Mouse (Mus musculus) hindbrain, embryonic 14.5 days (tissue): Measurements from ENCODE around the gene Pacrg. TPM values are rescaled to one million over a fixed set of nuclear protein-coding genes. Genes with fewer than 3 reads are reported as not detected.

Experiments used
- ATAC-seq: fragments of 200-750 bp; cut with Nextera tagmentation; 2 replicates; pipeline ENCODE4 v1.8.0; 2017; ENCODE audit warnings: moderate number of reproducible peaks, mild to moderate bottlenecking, moderate TSS enrichment, moderate library complexity; ENCODE audit not compliant: low FRiP score
- DNase-seq: peaks from one replicate; pipeline ENCODE4 v3.0.0-alpha.2; 2015; ENCODE audit warnings: low spot score
- H3K27ac ChIP-seq: fragments of 300-500 bp; sonication (generic); 2 replicates; pipeline ENCODE4 v1.5.1; 2014; ENCODE audit warnings: mild to moderate bottlenecking, moderate library complexity
- H3K27me3 ChIP-seq: fragments of 300-500 bp; sonication (generic); 2 replicates; pipeline ENCODE4 v1.6.1; 2014; ENCODE audit warnings: mild to moderate bottlenecking, low read length, mixed read lengths; ENCODE audit not compliant: control insufficient read depth, insufficient read depth
- H3K36me3 ChIP-seq: fragments of 300-500 bp; sonication (generic); replicated peaks from 2 replicates; pipeline ENCODE4 v1.6.1; 2014; ENCODE audit not compliant: control insufficient read depth, insufficient read depth
- H3K4me1 ChIP-seq: fragments of 300-500 bp; sonication (generic); replicated peaks from 2 replicates; pipeline ENCODE4 v1.6.1; 2014; ENCODE audit warnings: antibody characterized with exemption, low read length, mixed read lengths; ENCODE audit not compliant: control insufficient read depth, insufficient read depth
- H3K4me2 ChIP-seq: fragments of 300-500 bp; sonication (generic); replicated peaks from 2 replicates; pipeline ENCODE4 v1.6.1; 2014; ENCODE audit warnings: mild to moderate bottlenecking, moderate library complexity
- H3K4me3 ChIP-seq: fragments of 300-500 bp; sonication (generic); replicated peaks from 2 replicates; pipeline ENCODE4 v1.5.1; 2014; ENCODE audit warnings: mild to moderate bottlenecking, low read length
- H3K9ac ChIP-seq: fragments of 300-500 bp; sonication (generic); 2 replicates; pipeline ENCODE4 v1.6.1; 2014
- H3K9me3 ChIP-seq: fragments of 300-500 bp; sonication (generic); 2 replicates; pipeline ENCODE4 v1.6.1; 2016; ENCODE audit warnings: low read length; ENCODE audit not compliant: control insufficient read depth
- WGBS: fragments of 180-500 bp; shearing (Covaris S2); extraction: QIAGEN DNeasy Blood & Tissue Kit; methylation state at CpG from one replicate; pipeline ENCODE4 v1.1.7; 2014; 5-methylcytosine and 5-hydroxymethylcytosine counted together
- polyA plus RNA-seq: library from polyadenylated mRNA; unstranded; fragments of >200 nt; fragmentation: Nextera tagmentation; extraction: Ambion mirVana; gene quantifications from 2 replicates; pipeline ENCODE4 v1.2.1, GENCODE M21; 2014

Gene Pacrg
- polyA plus RNA-seq, 1 experiment from 2014 or later: 21.9 TPM

DNA sequence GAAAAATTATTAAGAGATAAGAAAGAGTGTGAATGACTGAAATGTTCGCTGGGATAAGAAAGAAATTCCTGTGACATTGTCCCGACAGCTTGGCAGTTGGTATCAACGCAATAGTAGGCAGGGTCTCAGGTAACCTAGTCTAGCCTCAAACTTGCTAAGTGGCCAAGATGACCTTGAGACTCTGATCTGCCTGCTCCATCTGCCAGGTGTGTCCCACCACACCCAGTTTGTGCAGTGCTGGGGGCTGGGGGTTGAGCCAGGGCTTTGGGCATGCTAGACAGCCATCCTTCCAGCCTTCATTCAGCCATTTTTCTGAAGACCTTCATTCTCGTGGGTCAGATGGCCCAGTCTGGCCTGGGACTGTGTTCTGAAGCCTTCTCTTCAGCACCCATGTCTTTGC is 473.5 kb downstream of the Pacrg start:
- DNase-seq (no peak), ATAC-seq (no peak)
- no peaks in the 10 kb centered on the region for H3K27me3 ChIP-seq
- no peak overlapping the region for H3K4me2 ChIP-seq
- WGBS: 84% methylated on average over 4 of the region's 4 CpGs
- no peak overlapping the region for H3K4me3 ChIP-seq
- no peaks in the 10 kb centered on the region for H3K9me3 ChIP-seq
- H3K9ac ChIP-seq: no peak overlapping the region
- no peak overlapping the region for H3K27ac ChIP-seq
- H3K36me3 ChIP-seq: no peaks in the 10 kb centered on the region
- H3K4me1 ChIP-seq: no peaks in the 10 kb centered on the region

DNA sequence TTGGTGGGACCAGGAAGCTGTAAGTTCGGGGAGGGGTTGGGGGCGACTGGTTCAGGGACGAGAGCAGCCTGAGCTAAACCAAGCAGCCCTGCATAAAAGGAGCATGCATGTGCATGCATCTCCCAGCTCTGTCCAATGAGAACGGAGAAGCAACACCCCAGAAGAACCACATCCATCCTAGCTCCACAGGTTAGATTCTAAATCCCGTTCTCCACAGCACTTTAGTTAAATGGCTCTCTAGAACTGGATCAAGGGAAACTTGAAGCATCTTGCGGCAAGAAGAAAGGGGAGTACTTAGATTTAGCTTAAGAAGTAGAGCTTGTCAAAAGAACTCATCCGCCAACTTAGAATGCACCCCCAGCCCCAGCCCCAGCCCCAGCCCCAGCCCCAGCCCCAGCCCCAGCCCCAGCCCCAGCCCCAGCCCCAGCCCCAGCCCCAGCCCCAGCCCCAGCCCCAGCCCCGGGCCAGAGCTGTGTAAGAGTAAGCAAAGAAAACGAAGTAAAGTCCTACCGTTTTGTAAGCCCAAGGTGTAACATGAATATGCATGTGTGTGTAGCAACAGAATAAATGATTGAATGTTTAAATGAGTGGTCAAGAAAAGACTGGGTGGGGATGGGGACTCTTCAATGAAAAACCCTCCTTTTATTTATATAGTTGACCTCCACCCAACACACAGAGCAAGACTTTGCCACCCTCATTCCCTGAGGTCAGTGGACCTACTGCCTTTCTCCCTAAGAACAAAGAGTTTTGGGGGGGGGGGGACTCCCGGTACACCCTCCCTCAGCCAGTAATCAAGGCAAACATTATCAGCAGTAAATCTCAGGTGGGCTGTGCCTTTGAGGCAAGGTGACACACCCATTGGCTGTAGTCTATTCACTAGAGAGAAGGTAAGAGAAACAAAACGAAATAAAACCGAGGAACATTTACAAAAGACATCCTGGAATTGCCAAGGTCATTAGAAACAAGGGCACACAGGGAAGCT is 474.3 kb downstream of the Pacrg start:
- WGBS: 73% methylated on average over 13 of the region's 13 CpGs
- ATAC-seq: no peak

DNA sequence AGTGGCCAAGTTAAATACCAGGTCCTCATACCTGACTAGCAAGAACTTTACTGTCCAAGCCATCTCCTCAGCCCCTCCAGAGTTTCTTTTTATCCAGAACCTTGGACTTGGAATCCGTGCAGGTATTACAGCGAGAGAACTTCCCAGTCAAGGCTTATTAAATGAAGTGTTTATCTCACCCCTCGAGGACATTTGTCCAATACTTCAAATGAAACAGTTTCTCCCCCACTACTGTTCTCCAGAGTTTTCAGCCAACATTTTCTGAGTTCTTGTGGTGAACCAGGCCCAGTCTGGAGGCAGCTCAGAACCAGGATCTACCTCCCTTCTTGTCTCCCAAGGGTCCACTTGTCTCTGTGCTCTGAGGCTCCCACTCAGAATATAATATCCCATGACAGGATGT is 477.0 kb downstream of the Pacrg start:
- no peaks in the 10 kb centered on the region for H3K9me3 ChIP-seq
- H3K4me1 ChIP-seq: no peaks in the 10 kb centered on the region
- no peak overlapping the region for H3K9ac ChIP-seq
- H3K4me3 ChIP-seq: no peak overlapping the region
- H3K4me2 ChIP-seq: no peak overlapping the region
- no peaks in the 10 kb centered on the region for H3K36me3 ChIP-seq
- no peaks in the 10 kb centered on the region for H3K27me3 ChIP-seq
- DNase-seq (no peak), ATAC-seq (no peak)
- H3K27ac ChIP-seq: no peak overlapping the region
- 91% methylated on average over 3 of the region's 3 CpGs for WGBS

More for the DNA sequence above, 474.3 kb downstream of the Pacrg start:
- no peak overlapping the region for H3K4me3 ChIP-seq
- H3K27me3 ChIP-seq: no peaks in the 10 kb centered on the region
- H3K36me3 ChIP-seq: no peaks in the 10 kb centered on the region
- DNase-seq: no peak
- no peak overlapping the region for H3K4me2 ChIP-seq
- no peak overlapping the region for H3K27ac ChIP-seq
- no peaks in the 10 kb centered on the region for H3K4me1 ChIP-seq
- H3K9me3 ChIP-seq: no peaks in the 10 kb centered on the region
- H3K9ac ChIP-seq: no peak overlapping the region

DNA sequence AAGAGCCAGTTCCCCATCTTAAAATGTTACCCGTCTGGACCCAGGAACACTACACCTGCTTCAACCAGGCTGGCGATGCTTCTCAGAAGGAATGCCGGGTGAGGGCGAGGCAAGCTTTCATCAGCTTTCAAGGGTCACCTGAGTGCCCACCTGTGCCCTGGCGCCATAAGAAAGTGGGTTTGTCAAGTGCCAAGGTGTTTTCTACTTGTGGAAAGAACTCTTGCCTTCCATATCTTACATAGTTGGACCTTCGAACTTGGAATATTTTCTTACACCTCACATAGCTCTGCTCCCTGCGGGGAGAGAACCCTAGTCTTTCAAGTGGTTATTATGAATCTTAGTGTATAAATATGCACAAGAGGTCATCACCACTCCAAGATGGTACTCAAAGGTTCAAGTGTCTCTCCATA is 478.2 kb downstream of the Pacrg start:
- Histone ChIP-seq H3K4me1 (peaks cover 4% of the 10 kb centered on the region; the same call in 1 of the 2 replicates), H3K9ac (no peak overlapping the region), H3K4me3 (no peak overlapping the region), H3K4me2 (no peak overlapping the region), H3K27me3 (no peaks in the 10 kb centered on the region), H3K36me3 (no peaks in the 10 kb centered on the region), H3K9me3 (no peaks in the 10 kb centered on the region), H3K27ac (no peak overlapping the region)
- DNase-seq (no peak), ATAC-seq (no peak)
- WGBS: 94% methylated on average over 7 of the region's 7 CpGs

DNA sequence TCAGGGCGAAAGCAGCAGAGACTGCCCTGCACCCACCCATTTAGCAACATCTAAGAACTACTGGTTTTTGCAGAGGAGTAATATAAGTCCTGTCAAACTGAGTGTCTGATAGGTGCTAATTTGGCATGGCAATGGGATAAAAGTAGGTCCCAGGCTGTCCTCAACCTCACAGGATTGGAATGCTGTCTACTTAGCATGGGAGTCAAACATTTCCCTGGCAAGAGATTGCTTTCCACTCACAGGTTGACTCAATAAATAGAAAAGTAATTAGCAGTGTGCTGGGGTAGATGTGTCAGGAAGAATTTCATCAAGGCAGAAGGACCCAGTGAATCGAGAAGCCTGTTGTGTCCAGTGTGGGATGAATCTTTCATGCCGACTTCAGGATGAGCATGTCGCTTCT is 479.4 kb downstream of the Pacrg start:
- 68% methylated on average over 4 of the region's 4 CpGs for WGBS
- H3K9me3 ChIP-seq: no peaks in the 10 kb centered on the region
- peaks cover 4% of the 10 kb centered on the region; the same call in 1 of the 2 replicates for H3K4me1 ChIP-seq
- DNase-seq: no peak
- H3K36me3 ChIP-seq: no peaks in the 10 kb centered on the region
- no peak overlapping the region for H3K4me3 ChIP-seq
- no peak overlapping the region for H3K27ac ChIP-seq
- no peak overlapping the region for H3K9ac ChIP-seq
- ATAC-seq: no peak
- no peak overlapping the region for H3K4me2 ChIP-seq
- H3K27me3 ChIP-seq: no peaks in the 10 kb centered on the region

DNA sequence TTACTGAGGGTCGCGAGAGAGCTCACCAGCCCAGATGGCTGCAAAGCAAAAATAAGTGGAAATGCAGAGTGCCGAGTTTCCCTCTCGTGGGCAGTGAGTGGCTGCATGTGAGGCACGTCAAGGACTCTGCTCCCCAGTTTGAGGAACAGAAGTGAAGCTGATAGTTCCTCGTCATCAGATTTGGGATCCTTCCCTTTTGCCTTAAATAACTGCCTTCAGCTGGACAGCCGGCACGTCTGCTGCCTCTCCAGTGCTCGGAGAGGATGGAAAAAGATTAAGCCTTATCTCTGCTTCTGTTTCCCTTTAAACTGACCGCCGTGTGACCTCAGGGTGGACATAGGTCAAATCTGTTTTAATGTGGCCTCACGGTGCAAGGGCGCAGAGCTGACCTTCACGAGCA is 480.6 kb downstream of the Pacrg start:
- Histone ChIP-seq H3K4me3 (no peak overlapping the region), H3K9ac (no peak overlapping the region), H3K36me3 (no peaks in the 10 kb centered on the region), H3K27ac (no peak overlapping the region), H3K4me2 (no peak overlapping the region), H3K9me3 (no peaks in the 10 kb centered on the region), H3K4me1 (peaks cover 4% of the 10 kb centered on the region; the same call in 1 of the 2 replicates), H3K27me3 (no peaks in the 10 kb centered on the region)
- no peak for ATAC-seq
- 86% methylated on average over 14 of the region's 14 CpGs for WGBS
- no peak for DNase-seq

DNA sequence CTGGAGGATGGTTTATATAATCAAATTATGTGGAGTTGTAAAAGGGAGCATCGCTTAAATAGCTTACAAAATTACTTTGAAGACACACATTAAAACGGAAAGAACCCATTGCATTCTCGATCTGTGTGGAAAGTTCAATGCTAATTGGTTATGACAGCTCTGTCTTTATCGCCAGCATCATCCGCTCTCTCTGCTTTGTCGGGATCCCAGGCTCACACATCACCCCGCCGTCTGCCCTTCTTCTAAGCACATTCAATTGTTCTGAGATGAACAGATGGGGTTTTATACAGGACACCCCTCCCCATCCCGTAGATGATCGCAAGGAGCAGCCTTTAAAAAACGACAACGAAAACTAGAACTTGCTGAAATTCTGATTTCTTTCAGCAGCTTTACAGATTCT is 482.8 kb downstream of the Pacrg start:
- Histone ChIP-seq H3K9ac (no peak overlapping the region), H3K4me1 (peaks cover 4% of the 10 kb centered on the region; the same call in 1 of the 2 replicates), H3K4me2 (no peak overlapping the region), H3K4me3 (no peak overlapping the region), H3K27ac (no peak overlapping the region), H3K27me3 (no peaks in the 10 kb centered on the region), H3K9me3 (no peaks in the 10 kb centered on the region), H3K36me3 (no peaks in the 10 kb centered on the region)
- 45% methylated on average over 12 of the region's 12 CpGs for WGBS
- no peak for DNase-seq
- no peak for ATAC-seq

DNA sequence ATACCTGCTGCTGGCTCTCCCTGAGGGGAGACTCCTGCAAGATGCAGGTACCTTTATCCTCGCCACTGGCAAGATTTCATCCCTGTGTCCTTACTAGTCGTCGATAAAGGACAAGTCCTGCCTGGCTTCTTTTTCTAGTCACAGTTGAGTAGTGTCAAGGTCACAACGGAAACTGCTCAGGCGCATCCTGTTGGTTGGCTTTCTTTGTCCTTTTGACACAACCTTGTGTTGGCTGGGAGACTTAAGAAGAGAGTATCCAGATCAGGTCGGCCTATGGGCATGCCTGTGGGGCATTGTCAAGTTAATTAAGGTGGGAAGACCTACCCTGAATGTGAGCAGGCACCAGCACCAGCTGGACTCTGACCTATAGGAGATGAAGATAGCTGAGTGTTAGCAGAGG is 483.8 kb downstream of the Pacrg start:
- Histone ChIP-seq H3K4me3 (no peak overlapping the region), H3K27me3 (no peaks in the 10 kb centered on the region), H3K9ac (no peak overlapping the region), H3K9me3 (no peaks in the 10 kb centered on the region), H3K36me3 (no peaks in the 10 kb centered on the region), H3K27ac (no peak overlapping the region), H3K4me1 (peaks cover 4% of the 10 kb centered on the region; the same call in 1 of the 2 replicates), H3K4me2 (no peak overlapping the region)
- DNase-seq: no peak
- 58% methylated on average over 6 of the region's 6 CpGs for WGBS
- ATAC-seq: no peak

DNA sequence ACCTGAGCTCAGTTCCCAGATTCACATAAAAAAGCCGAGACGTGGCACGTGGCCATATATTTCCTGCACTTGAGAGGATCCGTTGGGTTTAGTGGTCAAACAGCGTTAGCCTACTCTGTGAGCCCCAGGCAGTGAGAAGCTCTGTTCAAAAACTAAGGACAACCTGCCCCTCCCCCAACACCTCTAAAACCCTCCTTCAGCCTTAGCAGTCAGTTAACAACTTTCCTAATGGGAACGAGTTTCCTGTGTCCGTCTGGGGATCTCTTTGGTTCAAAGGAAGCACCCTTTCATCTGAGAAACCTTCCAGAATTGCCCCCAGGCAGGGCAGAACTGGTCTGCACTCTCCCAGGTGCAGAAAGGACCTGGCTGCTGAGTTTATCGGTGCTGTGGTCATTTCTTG is 484.4 kb downstream of the Pacrg start:
- 57% methylated on average over 8 of the region's 8 CpGs for WGBS
- ATAC-seq (no peak), DNase-seq (no peak)
- Histone ChIP-seq H3K9ac (no peak overlapping the region), H3K36me3 (no peaks in the 10 kb centered on the region), H3K9me3 (no peaks in the 10 kb centered on the region), H3K4me2 (no peak overlapping the region), H3K27me3 (no peaks in the 10 kb centered on the region), H3K27ac (no peak overlapping the region), H3K4me3 (no peak overlapping the region), H3K4me1 (peaks cover 4% of the 10 kb centered on the region; the same call in 1 of the 2 replicates)
